Mouse (Mus musculus): ENCODE results near the gene Atmin.

DNA sequence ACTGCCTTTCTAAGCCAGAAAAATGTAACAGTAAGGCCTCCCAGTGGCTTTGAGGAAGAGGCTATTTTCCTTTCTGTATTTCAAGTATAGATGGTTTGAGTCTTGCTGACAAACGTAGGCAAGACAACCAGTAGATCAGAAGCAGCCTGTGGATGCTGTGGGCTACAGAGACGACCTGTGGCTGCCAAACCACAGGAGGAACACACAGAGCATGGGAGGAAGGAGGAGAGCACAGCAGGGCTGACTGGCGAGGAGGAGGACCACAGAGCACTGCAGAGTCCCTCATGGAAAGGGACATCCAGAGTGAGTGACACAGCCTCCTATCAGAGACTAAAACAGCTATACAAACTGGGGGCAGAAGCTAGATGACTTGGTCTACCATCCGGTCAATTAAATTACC, 37.9 kb upstream of the Atmin start:
- TF ChIP-seq POLR2A (IDR thresholded peaks at IDR 0.05; ENCODE audit: insufficient read depth, low read depth, low read length) (no peak), CTCF (IDR thresholded peaks at IDR 0.05; ENCODE audit: insufficient read depth, low read depth, low read length) (no peak)
